Mouse (Mus musculus): ENCODE data around the gene Adcy7.

- TF ChIP-seq POLR2A (IDR thresholded peaks at IDR 0.05; ENCODE audit: low read depth, low read length) (no peak), CTCF (IDR thresholded peaks at IDR 0.05; ENCODE audit: extremely low read depth, insufficient read length, insufficient replicate concordance, low read depth, low read length) (no peak)
These were observed 18.4 kb downstream of the Adcy7 start for GRCm38 (mm10) chr8:88290326-88291304.
